Mouse (Mus musculus) bone marrow macrophage, adult 2 months (primary cell): ENCODE results near the gene Elf3. TPM values are rescaled to one million over a fixed set of nuclear protein-coding genes. Genes with fewer than 3 reads are reported as not detected.
"Not testable (repeated sequence)": the region's sequence is repeated elsewhere in the genome, so short reads cannot be mapped to it uniquely, and the experiment has no call there.

Experiments used
- H3K27ac ChIP-seq: 2 replicates; pipeline ENCODE4 v1.5.1; 2012; ENCODE audit warnings: low read depth, low read length; ENCODE audit not compliant: insufficient read depth
- H3K4me1 ChIP-seq: 2 replicates; pipeline ENCODE4 v1.6.1; 2012; ENCODE audit warnings: low read length; ENCODE audit not compliant: control insufficient read depth, insufficient read depth
- H3K4me3 ChIP-seq: 2 replicates; pipeline ENCODE4 v1.5.1; 2012; ENCODE audit warnings: mild to moderate bottlenecking, low read length, moderate library complexity; ENCODE audit not compliant: insufficient read depth
- CTCF ChIP-seq: IDR thresholded peaks from 2 replicates; pipeline ENCODE4 v1.5.1; 2012; ENCODE audit warnings: low read depth, mild to moderate bottlenecking, low read length, moderate library complexity
- POLR2A ChIP-seq: IDR thresholded peaks from 2 replicates; pipeline ENCODE4 v1.6.1; 2012; ENCODE audit warnings: mild to moderate bottlenecking, low read depth, low read length, borderline replicate concordance
- polyA plus RNA-seq: library from polyadenylated mRNA; stranded (reverse); fragments of >200 nt; gene quantifications from 2 replicates; pipeline ENCODE4 v1.2.4, GENCODE M21; 2012; ENCODE audit not compliant: missing spikeins, insufficient read depth, insufficient read length

Gene Elf3
- polyA plus RNA-seq, 1 experiment, result not detected

GRCm38 (mm10) chr1:135248434-135248850 lies 9.9 kb downstream of the Elf3 start:
- Histone ChIP-seq H3K4me3 (no peak overlapping the region), H3K27ac (no peak overlapping the region), H3K4me1 (no peaks in the 10 kb centered on the region)
- TF ChIP-seq CTCF, result no peak
- TF ChIP-seq POLR2A, result no peak

DNA sequence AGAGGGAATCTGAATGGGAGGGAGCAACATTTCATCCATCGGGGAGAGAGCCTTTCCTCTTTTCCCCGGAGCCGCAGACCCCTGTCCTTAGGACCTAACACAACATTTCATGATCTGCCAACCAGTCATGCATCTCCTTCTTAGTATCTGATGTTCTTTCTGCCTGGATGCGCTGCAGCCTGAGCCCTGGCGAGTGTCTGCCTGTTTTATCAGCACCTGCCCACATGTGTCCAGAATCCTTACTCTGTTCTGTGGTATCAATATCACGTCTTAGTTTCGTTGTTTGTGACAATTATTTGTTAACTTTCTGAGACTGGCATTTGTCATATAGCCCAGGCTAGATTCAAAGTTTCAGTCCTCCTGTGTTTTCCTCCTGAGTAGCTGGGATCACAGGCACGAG lies 14.4 kb downstream of the Elf3 start:
- Histone ChIP-seq H3K4me1 (no peaks in the 10 kb centered on the region), H3K27ac (no peak overlapping the region), H3K4me3 (no peak overlapping the region)
- no peak for TF ChIP-seq POLR2A
- no peak for TF ChIP-seq CTCF

DNA sequence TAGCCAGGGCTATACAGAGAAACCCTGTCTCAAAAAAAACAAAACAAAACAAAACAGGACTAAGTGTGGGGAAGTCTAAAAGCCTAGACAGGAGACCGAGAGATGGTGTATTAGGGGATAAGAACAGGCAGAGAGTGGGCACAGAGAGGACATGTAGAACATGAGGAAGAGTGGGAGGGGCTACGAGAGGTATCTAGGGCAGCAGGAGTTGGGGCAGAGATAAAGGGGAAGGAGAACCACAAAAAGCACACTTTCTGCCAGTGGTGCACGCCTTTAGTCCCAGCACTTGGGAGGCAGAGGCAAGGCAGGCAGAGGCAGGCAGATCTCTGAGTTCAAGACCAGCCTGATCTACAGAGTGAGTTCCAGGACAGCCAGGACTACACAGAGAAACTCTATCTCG lies 18.2 kb downstream of the Elf3 start:
- not testable (repeated sequence) for H3K4me1 ChIP-seq, H3K4me3 ChIP-seq, H3K27ac ChIP-seq

- no peak overlapping the region for H3K27ac ChIP-seq
- no peak overlapping the region for H3K4me3 ChIP-seq
- H3K4me1 ChIP-seq, result no peaks in the 10 kb centered on the region
- no peak for TF ChIP-seq CTCF
- no peak for TF ChIP-seq POLR2A
These were observed 21.1 kb downstream of the Elf3 start for GRCm38 (mm10) chr1:135237131-135237851.

GRCm38 (mm10) chr1:135234771-135235170 lies 23.6 kb downstream of the Elf3 start:
- H3K27ac ChIP-seq, result no peak overlapping the region
- H3K4me1 ChIP-seq, result no peaks in the 10 kb centered on the region
- TF ChIP-seq CTCF (no peak), POLR2A (no peak)
- no peak overlapping the region for H3K4me3 ChIP-seq

- TF ChIP-seq POLR2A, result no peak
- no peak for TF ChIP-seq CTCF
- Histone ChIP-seq H3K4me1 (no peaks in the 10 kb centered on the region), H3K27ac (no peak overlapping the region)
These were observed 24.4 kb downstream of the Elf3 start for GRCm38 (mm10) chr1:135233961-135234360.

DNA sequence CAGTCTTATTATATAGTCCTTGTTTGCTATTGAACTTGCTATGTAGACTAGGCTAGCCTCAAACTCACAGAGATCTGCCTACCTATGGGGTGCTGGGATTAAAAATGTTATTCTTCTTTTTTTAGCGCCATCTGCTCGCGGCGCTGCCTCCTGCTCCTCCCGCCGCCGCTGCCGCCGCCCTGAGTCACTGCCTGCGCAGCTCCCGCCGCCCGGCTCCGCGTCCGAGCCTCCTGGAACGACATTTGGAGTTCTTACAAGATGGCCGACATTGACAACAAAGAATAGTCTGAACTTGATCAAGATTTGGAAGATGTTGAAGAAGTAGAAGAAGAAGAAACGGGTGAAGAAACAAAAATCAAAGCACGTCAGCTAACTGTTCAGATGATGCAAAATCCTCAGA lies 26.5 kb downstream of the Elf3 start:
- H3K4me1 ChIP-seq, H3K27ac ChIP-seq, H3K4me3 ChIP-seq: not testable (repeated sequence)

More at GRCm38 (mm10) chr1:135233961-135234360, 24.4 kb downstream of the Elf3 start:
- no peak overlapping the region for H3K4me3 ChIP-seq

DNA sequence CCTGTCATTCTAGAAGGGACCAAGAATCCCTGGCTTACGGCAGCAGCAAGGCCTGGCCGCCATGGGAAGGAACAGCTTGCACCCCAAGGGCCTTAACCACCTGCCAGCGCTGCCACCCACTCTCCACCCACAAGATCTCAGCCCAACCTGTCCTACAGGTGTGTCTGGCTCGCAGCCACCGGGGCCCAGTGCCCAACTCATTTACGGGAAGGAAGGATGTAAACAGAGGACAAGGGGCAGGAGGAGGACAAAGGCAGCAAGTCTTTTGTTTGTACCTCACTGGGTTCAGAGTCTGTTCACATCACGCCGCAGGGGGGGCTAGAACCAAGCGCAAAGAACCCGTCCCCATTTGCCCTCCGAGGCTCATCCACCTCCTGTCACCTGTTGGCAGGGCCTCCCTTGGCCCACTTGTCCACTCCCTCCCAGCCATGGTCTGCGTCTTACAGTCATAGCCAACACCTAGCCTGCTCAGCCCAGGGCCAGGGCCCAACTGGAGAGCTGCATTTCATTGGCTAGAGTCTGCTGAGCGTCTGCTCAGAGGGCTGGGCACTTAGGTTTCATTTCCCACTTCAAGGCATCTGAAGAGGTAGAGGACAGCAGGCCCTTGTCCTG lies 30.9 kb downstream of the Elf3 start:
- Histone ChIP-seq H3K4me1 (no peaks in the 10 kb centered on the region), H3K27ac (no peak overlapping the region), H3K4me3 (no peak overlapping the region)
- TF ChIP-seq CTCF (no peak), POLR2A (no peak)

DNA sequence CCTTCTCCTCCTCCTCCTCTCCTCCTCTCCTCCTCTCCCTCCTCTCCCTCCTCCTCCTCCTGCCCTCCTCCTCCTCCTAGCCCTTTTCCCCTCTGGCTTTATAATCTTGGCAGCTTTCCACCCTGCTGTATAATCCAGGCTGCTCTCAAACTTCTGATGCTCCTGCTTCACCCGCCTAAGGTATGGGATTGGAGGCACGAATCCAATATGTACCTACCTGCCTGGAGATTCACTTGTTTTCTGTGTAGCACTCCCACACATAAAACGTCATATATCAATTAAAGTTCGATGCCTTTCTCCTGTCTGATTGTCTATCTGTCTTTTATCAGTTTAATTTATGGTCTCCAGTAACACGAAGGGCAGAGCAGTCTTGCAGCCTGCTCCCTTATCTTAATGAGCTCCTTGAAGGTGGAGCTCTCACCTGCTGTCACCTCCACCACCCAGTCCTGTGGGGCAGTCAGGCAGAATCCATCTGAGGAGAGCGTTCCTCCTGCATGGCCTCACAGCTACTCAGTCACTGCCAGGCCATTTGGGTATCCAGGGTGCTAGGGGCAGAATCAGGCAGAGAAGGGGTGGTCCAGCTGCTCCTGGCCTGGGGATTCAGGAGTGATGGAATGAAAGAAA lies 33.3 kb downstream of the Elf3 start:
- Histone ChIP-seq H3K27ac (no peak overlapping the region), H3K4me1 (no peaks in the 10 kb centered on the region), H3K4me3 (no peak overlapping the region)
- TF ChIP-seq CTCF, result no peak
- TF ChIP-seq POLR2A, result no peak

GRCm38 (mm10) chr1:135224147-135224546 lies 34.2 kb downstream of the Elf3 start:
- H3K27ac ChIP-seq, result no peak overlapping the region
- no peaks in the 10 kb centered on the region for H3K4me1 ChIP-seq
- TF ChIP-seq CTCF (no peak), POLR2A (no peak)
- H3K4me3 ChIP-seq, result no peak overlapping the region
